Mouse (Mus musculus) brain, embryonic 14.5 days (tissue): ENCODE measurements around the gene Sumf2. TPM values are rescaled to one million over a fixed set of nuclear protein-coding genes. Genes with fewer than 3 reads are reported as not detected.
"Not testable (repeated sequence)": the region's sequence is repeated elsewhere in the genome, so short reads cannot be mapped to it uniquely, and the experiment has no call there.

Experiments used
- DNase-seq: peaks from one replicate; pipeline ENCODE4 v3.0.0-alpha.2; 2011; ENCODE audit warnings: low read depth
- CTCF ChIP-seq: fragments of 200-500 bp; IDR thresholded peaks from 2 replicates; pipeline ENCODE4 v1.5.1; 2012; ENCODE audit warnings: inconsistent platforms, mild to moderate bottlenecking, moderate library complexity, borderline replicate concordance; ENCODE audit not compliant: insufficient read depth, insufficient read length; ENCODE audit errors: extremely low read depth
- POLR2A ChIP-seq: fragments of 200-500 bp; IDR thresholded peaks from 2 replicates; pipeline ENCODE4 v1.6.1; 2012; ENCODE audit warnings: mild to moderate bottlenecking, inconsistent platforms, borderline replicate concordance; ENCODE audit not compliant: poor library complexity, insufficient read depth, insufficient read length, severe bottlenecking; ENCODE audit errors: extremely low read depth
- polyA plus RNA-seq: library from polyadenylated mRNA; depleted of rRNA; stranded (reverse); fragments of >200 nt; gene quantifications from 2 replicates; pipeline ENCODE4 v1.2.3, GENCODE M21; 2012; rRNA removed

Gene Sumf2
- polyA plus RNA-seq, 1 experiment: 26.6 TPM

DNA sequence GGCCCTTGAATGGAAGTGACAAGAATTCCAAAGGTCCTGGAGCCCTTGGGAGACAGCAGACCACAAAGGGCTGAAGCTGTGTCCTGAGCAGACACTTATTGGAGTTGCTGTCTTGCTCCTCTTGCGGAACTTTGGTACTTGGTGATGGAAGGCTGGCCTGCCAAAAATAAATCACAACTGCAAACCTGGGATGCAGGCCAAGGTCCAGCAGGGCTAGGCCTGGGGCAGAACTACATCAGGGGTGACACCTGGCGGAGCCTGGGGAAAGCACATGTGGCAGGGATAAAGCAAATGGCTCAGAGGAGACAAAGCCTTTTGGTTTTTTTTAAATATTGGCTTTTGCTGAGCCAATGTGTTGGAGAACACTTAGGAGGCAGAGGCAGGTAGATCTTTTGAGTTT lies 32.2 kb downstream of the Sumf2 start:
- TF ChIP-seq CTCF (peak; percentile 54; the same call in 1 of the 2 replicates), POLR2A (no peak)
- peak; percentile 35 for DNase-seq

GRCm38 (mm10) chr5:129879888-129880287 lies 33.1 kb downstream of the Sumf2 start:
- TF ChIP-seq CTCF (no peak), POLR2A (no peak)
- no peak for DNase-seq

GRCm38 (mm10) chr5:129886271-129886670 lies 39.5 kb downstream of the Sumf2 start:
- DNase-seq: peak; percentile 4
- TF ChIP-seq CTCF (no peak), POLR2A (no peak)

DNA sequence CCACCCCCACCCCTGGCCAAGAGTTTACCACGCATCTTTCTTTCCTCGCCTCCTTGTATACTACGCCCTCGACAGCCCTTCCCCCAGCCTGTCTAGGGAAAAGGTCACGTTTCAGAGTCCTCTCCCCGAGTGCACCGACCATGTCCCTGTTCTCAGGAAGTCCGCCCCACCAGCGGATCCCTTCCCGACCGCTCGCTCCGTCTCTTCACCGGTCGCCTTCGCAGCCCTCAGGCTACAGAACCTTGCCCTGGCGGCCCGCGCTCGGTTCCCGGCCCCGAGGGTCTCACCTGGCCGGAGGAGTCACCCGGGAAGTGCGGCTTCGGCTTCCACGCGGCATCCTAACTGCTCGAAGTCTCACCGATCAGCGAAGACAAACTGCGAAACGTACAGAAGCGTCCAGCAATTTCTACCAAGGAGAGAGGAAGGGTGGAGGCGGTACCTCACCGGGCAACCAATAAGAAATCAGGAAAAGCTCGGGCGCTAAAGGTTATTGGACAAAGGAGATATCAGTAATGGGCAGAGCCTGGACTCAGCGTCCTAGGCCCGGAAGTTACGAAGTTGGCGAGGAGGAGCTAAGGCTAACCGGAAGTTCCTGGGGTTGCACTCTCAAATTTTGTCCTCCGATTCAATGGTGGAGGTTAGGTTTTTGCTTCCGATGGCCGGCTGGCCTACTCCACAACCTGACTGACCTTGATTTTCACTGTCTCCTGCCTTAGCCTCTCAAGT lies 40.3 kb downstream of the Sumf2 start, which contains the start of gene Chchd2:
Chchd2 (minus strand) TSS at position 560 of the 726 bp plus-strand sequence.
- peak; percentile 99 for DNase-seq
- TF ChIP-seq POLR2A (0 out of 2 replicates have a peak, but pooled peaks have one; percentile 21), CTCF (no peak)

DNA sequence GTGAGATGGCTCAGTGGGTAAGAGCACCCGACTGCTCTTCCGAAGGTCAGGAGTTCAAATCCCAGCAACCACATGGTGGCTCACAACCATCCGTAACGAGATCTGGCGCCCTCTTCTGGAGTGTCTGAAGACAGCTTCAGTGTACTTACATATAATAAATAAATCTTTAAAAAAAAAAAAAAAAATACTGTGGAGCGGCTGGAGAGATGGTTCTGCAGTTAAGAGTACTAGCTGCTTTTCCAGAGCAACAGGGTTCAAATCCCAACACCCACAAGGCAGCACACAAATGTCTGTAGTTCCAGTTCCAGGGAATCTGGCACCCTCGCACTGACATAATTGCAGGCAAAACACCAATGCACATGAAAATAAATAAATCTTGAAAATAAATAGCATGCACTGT lies 43.6 kb downstream of the Sumf2 start:
- DNase-seq: not testable (repeated sequence)

DNA sequence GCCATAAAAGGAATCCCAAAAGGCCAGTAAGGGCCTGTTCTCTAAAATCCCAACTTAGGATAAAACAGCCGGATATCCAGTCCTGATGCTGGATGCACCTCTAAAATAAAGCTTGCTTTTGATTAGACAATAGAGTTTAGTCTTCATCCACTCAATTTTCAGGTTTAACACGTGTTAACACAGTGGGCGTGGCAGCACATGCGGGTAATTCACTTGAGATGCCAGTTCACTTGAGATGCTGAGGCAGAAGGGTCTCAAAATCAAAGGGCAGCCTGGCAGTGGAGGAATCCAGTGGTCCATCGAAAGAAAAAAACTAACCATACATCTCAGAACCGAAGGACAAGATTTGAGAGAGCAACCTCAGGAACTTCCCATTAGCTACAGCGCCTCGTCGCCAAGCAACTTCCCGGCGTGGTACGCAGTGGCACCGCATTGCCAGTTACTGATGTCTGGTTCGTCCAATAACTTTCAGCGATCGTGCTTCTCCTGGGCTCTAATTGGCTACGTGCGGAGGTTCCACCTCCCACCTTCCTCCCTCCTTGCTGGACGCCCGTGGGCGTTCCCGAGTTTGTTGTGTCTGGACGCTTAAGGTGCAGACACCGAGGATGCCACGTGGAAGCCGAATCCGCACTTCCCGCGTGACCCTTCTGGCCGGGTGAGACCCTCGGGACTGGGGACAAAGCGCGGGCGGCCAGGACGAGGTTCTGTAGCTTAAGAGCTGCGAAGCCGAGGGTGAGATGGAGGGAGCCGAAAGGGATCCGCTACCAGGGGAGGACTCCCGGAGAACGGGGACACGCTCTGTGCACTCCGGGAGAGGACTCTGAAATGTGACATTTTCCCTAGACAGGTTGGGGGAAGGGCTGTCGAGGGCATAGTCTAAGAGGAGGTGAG lies 48.7 kb downstream of the Sumf2 start, which contains the start of gene Zbed5:
Zbed5 (plus strand) TSS at position 526 of the 891 bp plus-strand sequence.
- DNase-seq: peak; percentile 98
- TF ChIP-seq CTCF (no peak), POLR2A (no peak)

- TF ChIP-seq CTCF: no peak
- no peak for TF ChIP-seq POLR2A
- DNase-seq: no peak
Observed at GRCm38 (mm10) chr5:129898449-129898848, 51.7 kb downstream of the Sumf2 start, which contains the start of gene Phkg1. TSS of gene Phkg1 (minus strand) at chr5:129898549.

GRCm38 (mm10) chr5:129907775-129908174 lies 61.0 kb downstream of the Sumf2 start:
- TF ChIP-seq POLR2A (no peak), CTCF (no peak)

DNA sequence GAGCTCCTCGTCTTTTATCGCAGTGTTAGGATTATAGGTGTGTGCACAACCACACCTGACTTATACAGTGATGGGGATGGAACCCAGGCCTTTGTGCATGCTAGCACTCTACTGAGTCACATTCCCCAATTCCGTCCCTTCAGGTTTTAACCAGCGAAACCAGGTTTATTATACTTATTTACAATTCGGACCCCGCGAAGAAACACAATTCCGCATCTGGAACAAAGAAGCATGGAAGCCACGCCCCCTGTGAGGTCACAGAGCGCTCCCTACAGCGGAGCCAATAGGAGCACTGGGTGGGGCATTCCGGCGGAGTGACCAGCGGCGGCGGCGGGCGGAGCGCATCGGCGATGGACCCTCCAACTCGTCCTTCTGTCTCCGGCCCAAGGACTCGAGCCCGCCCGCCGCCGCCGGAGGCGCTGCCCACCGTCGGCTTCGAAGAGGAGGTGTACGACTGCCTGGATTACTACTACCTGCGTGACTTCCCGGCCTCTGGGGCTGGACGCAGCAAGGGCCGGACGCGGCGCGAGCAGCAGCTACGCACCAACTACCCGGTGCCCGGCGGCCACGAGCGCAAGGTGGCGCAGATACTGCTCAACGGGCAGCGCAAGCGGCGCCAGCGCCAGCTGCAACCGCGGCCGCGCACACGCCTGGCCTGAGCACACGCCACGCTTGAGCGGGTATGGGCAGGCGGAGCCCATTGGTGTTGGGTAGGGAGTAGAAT lies 61.6 kb downstream of the Sumf2 start, which contains the start of gene Nupr1l:
Nupr1l (plus strand) TSS at position 299 of the 724 bp plus-strand sequence.
- peak; percentile 80; the same call in 1 of the 2 replicates for TF ChIP-seq POLR2A
- peak; percentile 22; the same call in 1 of the 2 replicates for TF ChIP-seq CTCF
- DNase-seq: peak; percentile 97

More at GRCm38 (mm10) chr5:129907775-129908174, 61.0 kb downstream of the Sumf2 start:
- DNase-seq: no peak

DNA sequence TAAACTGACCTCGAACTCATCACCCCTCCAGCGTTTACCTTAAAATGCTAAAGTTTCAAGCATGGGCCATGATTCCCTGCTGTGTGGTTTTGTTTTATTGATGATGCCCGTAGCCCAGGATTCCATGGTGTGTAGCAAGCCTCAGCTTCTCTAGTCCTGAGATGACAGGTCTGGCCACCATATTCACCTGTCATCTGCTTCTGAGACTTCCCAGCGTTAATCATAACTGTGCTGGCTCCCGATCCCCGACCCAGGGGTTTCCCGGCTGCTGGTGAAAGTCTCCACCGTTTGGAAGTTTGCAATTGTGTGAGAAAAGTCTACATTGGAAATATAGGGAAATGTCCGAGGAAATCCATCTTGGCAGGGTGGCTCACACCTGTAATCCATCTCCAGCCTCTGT lies 62.4 kb downstream of the Sumf2 start:
- TF ChIP-seq CTCF (no peak), POLR2A (no peak)
- no peak for DNase-seq

DNA sequence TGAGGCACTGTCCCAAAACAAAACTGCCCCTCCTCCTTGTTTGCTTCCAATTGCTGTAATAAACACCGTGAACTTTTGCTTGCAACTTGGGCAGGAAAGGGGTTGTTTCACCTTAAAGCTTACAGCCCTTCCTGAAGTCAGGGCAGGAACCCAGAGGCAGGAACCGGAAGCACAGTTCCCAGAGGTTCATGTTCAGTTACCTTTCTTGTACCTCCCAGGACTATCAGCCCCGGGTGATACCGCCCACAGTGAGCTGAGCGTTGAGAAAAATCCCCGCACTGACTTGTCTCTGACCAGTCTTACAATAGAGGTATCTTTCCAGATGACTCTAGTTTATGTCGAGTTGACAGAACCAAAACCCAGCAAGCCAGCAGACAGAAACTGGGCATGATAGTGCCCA lies 62.8 kb downstream of the Sumf2 start:
- no peak for TF ChIP-seq CTCF
- TF ChIP-seq POLR2A: no peak
- DNase-seq: no peak

Other genes starting within 250 kb of the Sumf2 start
- 6.9 and 7.5 TPM in 2 replicates for gene Zfp11, start 176.9 kb upstream of the Sumf2 start, polyA plus RNA-seq
- gene Sept14, start 138.5 kb upstream of the Sumf2 start, polyA plus RNA-seq: not detected in 2 replicates
- gene Mrps17, start 131.5 kb upstream of the Sumf2 start, polyA plus RNA-seq: 116 and 127 TPM in 2 replicates
- 66.5 and 68.8 TPM in 2 replicates for gene Nipsnap2, start 121.9 kb upstream of the Sumf2 start, polyA plus RNA-seq
- 16.6 and 21.7 TPM in 2 replicates for gene Psph, start 59.5 kb upstream of the Sumf2 start, polyA plus RNA-seq
- 761 and 1,401 TPM in 2 replicates for gene Chchd2, start 40.5 kb downstream of the Sumf2 start, polyA plus RNA-seq
- gene Zbed5, start 48.7 kb downstream of the Sumf2 start, polyA plus RNA-seq: 13.9 and 14.8 TPM in 2 replicates
- 0.14 and 0.24 TPM in 2 replicates for gene Phkg1, start 51.6 kb downstream of the Sumf2 start, polyA plus RNA-seq
- 4.5 and 9.0 TPM in 2 replicates for gene Nupr1l, start 61.6 kb downstream of the Sumf2 start, polyA plus RNA-seq
- 40.5 and 51.2 TPM in 2 replicates for gene Vkorc1l1, start 95.0 kb downstream of the Sumf2 start, polyA plus RNA-seq
- gene Gusb, start 156.1 kb downstream of the Sumf2 start, polyA plus RNA-seq: 16.3 and 22.5 TPM in 2 replicates
- 27.9 and 30.7 TPM in 2 replicates for gene Asl, start 182.3 kb downstream of the Sumf2 start, polyA plus RNA-seq
- 37.6 and 51.0 TPM in 2 replicates for gene Crcp, start 182.3 kb downstream of the Sumf2 start, polyA plus RNA-seq
- gene Tpst1, start 226.3 kb downstream of the Sumf2 start, polyA plus RNA-seq: 27.3 and 32.9 TPM in 2 replicates